Mouse (Mus musculus) thymus, postnatal 25 days (tissue): ENCODE data around the gene Inpp5a.

ENCODE experiments used
- DNase-seq: peaks from one replicate; pipeline ENCODE4 v3.0.0; 2022

The Inpp5a gene

DNA sequence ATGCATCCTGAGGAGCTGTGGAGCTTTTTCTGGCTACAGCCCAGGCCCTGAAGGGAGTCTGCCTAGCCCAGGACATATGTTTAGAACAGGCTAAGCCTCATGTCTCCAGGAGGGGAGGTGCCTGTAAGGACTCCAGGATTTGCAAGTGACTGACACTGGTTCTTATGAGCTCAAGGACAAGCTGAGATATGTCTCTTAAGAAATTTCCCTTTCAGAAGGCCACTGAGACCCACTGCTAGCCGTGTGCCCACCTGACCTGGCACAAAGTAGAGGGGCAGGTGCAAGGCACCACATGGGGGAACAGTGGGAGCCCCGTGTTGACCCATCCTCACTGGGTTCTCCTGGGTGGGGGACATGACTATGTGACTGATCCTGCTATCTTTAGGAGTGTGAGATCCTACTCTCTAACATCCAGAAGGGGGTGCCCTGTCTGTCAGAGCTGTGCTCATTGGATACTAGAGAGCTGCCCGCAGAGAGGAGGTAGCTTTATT lies 100.9 kb downstream of the Inpp5a start:
- no peak for DNase-seq

- no peak for DNase-seq
Observed at GRCm38 (mm10) chr7:139492351-139492750, 103.4 kb downstream of the Inpp5a start.

DNA sequence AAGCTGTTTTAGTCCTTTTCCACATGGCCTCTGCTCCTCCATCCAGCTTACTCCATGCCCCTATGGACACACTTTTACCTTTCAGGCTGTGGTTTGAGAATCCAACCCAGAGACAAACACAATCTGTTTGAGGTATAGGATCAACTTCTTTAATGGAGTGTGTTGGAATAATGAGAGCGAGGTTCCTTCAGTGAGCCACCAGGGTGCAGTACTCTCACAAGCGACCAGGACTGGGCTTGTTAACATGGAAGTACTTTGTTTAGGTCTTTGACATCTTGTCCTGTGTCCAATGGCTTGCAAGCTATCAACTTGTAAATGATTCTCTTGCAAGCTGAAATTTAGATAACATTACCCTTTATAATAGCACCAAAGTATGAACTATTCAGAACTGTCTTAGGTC lies 104.0 kb downstream of the Inpp5a start:
- no peak for DNase-seq

- no peak for DNase-seq
Observed at GRCm38 (mm10) chr7:139495791-139496190, 106.9 kb downstream of the Inpp5a start.

- no peak for DNase-seq
Observed at GRCm38 (mm10) chr7:139498038-139498625, 109.2 kb downstream of the Inpp5a start.

DNA sequence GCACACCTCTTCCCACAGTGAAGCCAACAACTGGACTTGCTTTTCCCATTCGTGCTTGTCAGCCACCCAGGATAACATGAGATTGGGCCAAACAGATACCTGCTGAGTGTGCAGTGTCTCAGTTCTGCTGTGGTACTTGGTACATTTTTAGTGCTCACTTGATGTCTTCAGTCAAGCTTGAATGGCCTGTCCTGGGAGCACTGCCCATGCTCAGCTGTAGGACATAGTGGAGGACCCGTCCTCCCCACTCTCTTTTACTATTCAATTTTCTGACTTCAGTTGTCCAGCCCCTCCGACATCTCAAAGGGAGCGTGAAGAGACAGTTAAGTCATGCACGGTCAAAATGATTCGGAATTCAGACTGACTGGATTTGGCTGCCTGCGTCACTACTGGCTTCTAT lies 115.2 kb downstream of the Inpp5a start:
- no peak for DNase-seq

DNA sequence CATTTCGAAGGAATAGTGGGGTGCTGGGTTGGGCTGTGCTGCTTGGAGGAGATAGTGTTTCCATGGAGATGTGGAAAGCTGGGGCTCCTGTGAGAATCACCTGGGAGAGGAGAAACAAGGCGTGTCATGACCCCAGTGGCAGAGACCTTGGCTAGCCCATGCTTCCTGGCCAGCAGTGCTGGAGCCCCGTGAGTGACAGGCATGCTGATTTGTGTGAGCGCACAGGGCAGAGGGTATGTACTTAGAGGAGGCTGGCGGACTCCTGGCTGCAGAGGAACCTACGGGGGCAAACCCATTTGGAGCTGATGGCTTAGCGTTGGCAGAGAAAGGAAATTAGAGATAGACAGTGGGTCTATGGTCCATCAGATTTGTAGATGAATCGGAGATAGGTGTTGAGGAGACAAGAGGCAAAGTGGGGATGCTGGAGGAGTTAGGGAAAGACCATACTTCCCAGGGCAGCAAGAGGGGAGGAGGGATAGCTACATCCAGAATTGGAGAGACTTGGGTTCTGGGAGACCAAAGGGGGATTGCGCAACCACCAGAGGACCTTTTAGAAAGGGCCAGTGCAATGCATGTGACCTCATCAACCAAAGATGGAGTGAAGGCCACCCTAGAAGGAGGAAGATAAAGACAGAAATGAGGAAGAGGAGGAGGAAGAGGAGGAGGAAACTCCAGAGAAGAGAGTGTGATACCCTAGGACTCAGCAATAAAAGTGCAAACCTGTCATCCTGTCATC lies 117.9 kb downstream of the Inpp5a start:
- no peak for DNase-seq

- DNase-seq: no peak
Observed at GRCm38 (mm10) chr7:139508938-139509337, 120.0 kb downstream of the Inpp5a start.

DNA sequence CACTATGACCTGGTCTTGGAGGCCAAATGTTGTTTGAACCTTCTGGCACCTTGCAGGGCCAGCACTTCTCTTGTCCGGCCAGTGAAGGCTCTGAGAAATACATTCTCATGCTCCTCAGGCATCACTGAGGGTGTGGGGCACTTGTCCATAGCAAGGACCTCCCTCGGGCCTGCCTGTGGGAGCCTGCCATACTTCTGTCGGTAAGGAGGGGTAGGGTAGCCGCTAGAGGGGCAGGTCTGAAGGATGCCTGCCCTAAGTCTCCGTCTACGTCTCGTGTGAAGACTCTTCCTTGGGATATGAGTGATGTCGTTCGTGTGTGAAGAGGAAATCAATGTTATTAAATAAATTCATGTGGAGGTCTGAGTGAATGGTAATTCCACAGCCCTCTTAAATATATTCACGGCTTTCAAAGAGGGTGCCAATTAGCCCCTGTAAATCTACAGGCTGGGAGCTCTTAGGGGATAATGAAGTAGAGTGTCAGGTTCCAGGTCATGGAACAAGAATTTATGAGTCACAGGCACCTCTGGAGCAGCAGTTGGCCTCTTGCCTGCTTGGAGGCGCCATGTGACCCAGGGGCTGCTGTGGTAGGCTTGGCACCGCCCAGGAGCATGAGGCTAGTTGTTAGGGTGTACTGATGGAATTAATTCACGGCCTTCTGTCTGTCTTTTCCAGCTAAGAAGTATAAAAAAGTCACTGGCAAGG lies 127.2 kb downstream of the Inpp5a start:
- no peak for DNase-seq

GRCm38 (mm10) chr7:139516661-139517016 lies 127.7 kb downstream of the Inpp5a start:
- no peak for DNase-seq

DNA sequence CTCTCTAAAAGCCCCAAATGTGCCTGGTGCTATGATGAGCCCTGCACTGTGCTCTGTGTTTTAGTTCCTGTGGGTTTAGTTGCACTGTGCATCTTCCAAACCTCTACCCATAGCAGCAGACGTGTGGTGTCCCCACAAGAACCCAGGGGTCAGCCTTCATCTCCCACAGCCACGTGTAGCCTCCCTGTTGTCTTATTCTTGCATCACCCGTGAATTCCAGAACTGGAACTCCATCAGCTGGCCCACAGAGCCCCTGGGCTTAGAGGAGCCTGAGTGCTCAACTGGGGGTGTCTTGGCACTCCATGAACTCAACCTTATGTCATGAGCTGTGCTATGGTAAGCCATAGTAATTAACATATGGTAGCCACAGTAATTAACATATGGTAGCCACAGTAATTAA lies 129.4 kb downstream of the Inpp5a start:
- DNase-seq: no peak

DNA sequence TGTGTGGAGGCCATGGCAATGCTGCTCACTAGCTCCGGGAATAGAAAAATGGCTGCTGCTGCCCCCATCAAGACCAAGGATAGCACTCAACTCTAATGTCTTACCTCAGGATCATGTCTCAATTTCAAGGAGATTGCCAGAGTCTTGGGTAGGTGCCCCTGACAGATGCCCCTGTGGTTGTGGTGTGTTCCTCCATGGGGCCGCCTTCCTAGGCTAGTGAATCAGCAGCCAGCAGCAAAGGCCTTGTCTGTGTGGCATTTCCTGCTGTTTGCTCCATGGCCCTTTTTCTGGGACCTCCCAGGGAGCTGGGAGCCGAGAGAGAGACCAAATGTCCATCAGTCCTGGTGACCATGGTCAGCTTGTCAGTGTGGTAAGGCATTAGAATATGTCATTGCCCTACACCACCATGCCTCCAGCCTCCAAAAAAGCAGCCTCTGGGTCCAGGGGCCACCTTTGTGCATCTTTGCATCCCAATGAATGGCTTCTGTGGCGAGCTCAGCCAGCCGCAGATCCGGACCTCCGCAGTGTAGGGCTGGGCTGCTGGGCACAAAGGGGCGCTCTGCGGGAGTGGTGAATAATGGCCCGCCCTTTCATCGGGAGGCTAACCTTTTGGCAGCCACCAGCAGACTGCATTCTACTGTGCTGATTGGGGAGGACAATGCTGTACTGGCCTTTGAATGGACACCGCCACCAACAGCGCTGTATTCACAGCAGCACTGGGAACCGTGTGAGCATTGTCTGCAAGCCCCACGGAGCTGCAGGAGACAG lies 139.6 kb downstream of the Inpp5a start:
- DNase-seq: no peak

DNA sequence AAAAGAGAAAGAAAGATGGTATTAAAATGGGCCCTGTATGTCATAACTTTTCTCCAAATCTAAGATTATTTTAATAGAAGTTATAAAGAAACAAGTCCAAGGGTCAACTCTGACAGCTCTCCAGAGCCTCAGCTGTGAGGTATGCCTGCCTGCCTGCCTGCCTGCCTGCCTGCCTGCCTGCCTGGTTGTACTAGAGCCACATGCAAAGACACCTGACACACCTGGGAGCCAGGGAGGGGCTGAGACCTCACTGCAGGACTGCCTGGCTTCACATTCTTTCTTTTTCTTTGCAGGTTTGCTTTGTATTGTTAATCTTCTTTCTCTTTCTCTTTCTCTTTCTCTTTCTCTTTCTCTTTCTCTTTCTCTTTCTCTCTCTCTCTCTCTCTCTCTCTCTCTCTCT lies 140.3 kb downstream of the Inpp5a start:
- DNase-seq: no peak

DNA sequence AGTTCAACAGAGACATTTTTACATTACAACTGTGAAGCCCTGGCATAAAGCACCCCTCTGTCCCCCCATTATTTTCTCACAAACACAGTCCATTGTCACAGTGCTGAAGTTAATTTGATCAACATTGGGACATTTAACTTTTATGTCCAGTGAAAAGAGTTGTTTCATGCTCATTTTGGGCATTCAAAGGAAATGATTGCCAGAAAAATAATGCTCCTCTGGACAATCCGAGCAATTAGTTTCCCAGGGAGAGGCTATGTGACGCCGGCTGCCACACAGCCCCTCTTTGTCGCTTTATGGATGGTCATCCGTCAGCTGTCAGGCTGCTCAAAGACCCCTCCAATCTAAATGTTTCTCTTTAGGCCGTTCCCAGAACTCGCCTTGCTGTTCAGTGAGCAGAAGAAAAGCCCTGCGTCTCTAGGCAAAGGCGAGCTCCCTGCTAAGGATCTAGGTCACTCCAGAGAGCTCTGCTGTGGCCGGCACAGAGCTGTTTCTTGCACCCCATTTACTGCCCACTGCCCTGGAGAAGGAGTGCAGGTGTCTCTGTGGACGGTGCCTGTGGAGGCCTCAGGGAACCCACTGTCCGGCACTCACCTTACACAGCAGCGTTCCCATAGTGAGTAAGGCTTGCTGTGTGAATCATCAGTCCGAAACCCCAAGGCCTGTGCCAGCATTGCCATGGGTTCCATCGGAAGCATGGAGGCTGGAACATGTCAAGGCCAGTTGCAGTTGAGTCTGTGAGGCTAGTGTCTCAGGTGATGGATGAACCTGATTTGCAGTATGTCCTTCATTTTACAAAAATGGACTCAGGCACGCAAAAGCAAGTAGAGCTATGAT lies 141.9 kb downstream of the Inpp5a start:
- no peak for DNase-seq

DNA sequence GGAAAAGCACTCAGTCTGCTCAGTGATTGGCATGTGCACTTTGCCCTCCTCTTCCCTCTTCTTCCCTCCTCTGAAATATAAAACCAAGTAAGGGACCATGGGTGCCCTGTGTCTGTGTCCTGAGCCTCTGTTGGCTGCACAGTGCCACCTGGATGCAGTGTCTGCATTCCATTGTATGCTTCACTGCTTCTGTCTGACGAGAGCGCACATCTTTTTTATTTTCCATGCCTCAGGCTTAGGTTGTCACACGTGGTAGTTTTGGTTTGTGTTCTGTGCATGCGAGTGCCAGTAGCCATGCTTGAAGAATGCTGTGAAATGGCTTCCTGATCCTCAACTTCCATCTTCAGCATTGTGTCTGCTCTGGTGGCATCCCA lies 142.5 kb downstream of the Inpp5a start:
- no peak for DNase-seq

- no peak for DNase-seq
Observed at GRCm38 (mm10) chr7:139536331-139536730, 147.4 kb downstream of the Inpp5a start.

GRCm38 (mm10) chr7:139536831-139537230 lies 147.9 kb downstream of the Inpp5a start:
- no peak for DNase-seq

DNA sequence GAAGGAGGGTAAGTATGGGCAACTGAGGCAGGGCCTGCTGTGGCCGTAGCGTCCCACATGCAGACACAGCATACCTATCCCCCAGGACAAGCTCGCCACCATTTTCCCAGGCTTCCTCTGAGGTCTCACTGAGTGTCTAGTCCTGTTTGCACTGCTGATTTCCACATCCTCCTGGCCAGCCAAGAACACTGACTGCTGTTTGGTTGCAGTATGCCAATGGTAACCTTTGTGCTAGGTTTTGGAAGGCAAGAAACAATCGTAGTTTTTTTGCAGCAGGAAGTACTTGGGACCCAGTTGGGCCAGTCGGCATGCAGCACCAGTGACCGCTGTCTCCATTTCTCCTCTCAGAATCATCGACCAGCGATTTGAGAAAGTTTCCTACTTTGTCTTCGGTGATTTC lies 148.9 kb downstream of the Inpp5a start:
- DNase-seq: no peak

DNA sequence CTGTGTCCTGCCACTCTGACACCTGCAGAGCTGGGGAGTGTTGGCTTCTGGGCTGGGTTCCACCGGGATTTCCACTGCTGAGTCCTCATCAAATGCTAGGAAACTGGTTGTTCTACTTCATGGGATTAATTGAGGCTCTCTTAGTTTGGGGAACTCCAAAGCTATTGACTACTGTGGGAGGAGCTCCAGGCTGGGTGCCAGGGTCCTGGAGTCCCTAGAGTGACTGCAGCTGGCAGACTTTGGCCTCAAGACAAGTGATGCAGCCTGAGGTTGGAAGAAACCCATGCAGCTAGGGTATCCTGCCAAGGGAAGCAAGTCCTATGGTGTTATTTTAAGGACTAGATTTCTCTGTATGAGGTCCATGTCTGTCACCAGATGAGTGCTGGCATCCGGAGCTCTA lies 149.6 kb downstream of the Inpp5a start:
- DNase-seq: no peak

GRCm38 (mm10) chr7:139540601-139541000 lies 151.7 kb downstream of the Inpp5a start:
- no peak for DNase-seq

DNA sequence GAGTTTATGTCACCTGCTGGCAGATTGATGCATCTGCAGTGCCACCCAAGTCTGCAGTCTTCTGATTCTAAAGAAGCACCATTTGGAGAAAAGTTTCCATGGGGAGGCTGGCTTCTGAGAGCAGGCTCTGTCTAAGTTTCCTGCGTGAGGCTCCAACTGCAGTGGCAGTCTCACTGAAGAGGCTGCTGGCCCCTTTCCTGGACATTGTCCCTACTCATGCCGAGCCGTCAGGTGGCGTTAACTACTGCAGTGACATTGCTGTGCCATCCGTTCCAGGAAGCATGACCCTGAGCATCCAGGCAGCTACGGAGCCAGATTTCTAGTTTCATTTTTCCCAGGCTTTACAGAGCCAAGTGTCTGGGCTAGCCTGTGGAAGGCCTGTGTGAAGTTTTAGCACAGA lies 152.5 kb downstream of the Inpp5a start:
- no peak for DNase-seq
